Mouse (Mus musculus) c-Kit-negative CD71-positive TER-119-positive erythroid progenitor cells, embryonic 14.5 days (primary cell): ENCODE measurements around the gene Gm14597.
"Not testable (repeated sequence)": the region's sequence is repeated elsewhere in the genome, so short reads cannot be mapped to it uniquely, and the experiment has no call there.

Experiments
- DNase-seq: peaks from one replicate; pipeline ENCODE4 v3.0.0-alpha.2; 2013; ENCODE audit warnings: low read depth, low spot score

The Gm14597 gene

GRCm38 (mm10) chrX:53608879-53609278, at the start of gene Gm14597:
TSS of gene Gm14597 (minus strand) at chrX:53608979.
- not testable (repeated sequence) for DNase-seq

GRCm38 (mm10) chrX:53652917-53653316, 44.1 kb upstream of the Gm14597 start:
- not testable (repeated sequence) for DNase-seq

- no peak for DNase-seq
Observed at GRCm38 (mm10) chrX:53645885-53646284, 37.1 kb upstream of the Gm14597 start.

- DNase-seq = peak; percentile 1
Observed at GRCm38 (mm10) chrX:53642980-53643961, 34.5 kb upstream of the Gm14597 start, which contains the start of gene Rtl8a. TSS of gene Rtl8a (minus strand) at chrX:53643682.

GRCm38 (mm10) chrX:53642604-53642979, 33.8 kb upstream of the Gm14597 start:
- DNase-seq = not testable (repeated sequence)

GRCm38 (mm10) chrX:53638107-53638506, 29.3 kb upstream of the Gm14597 start:
- DNase-seq = not testable (repeated sequence)

- DNase-seq = not testable (repeated sequence)
Observed at GRCm38 (mm10) chrX:53611395-53611794, 2.6 kb upstream of the Gm14597 start.

- peak; percentile 6 for DNase-seq
Observed at GRCm38 (mm10) chrX:53610571-53610970, 1.8 kb upstream of the Gm14597 start.

- no peak for DNase-seq
Observed at GRCm38 (mm10) chrX:53608122-53608813, 511 bp downstream of the Gm14597 start.

- DNase-seq = no peak
Observed at GRCm38 (mm10) chrX:53607242-53608121, 1.3 kb downstream of the Gm14597 start, which contains the start of gene Rtl8c. TSS of gene Rtl8c (plus strand) at chrX:53608032.

- not testable (repeated sequence) for DNase-seq
Observed at GRCm38 (mm10) chrX:53606176-53606575, 2.6 kb downstream of the Gm14597 start.

- not testable (repeated sequence) for DNase-seq
Observed at GRCm38 (mm10) chrX:53599993-53600392, 8.8 kb downstream of the Gm14597 start.

- not testable (repeated sequence) for DNase-seq
Observed at GRCm38 (mm10) chrX:53583404-53583803, 25.4 kb downstream of the Gm14597 start.

- DNase-seq = not testable (repeated sequence)
Observed at GRCm38 (mm10) chrX:53581407-53581806, 27.4 kb downstream of the Gm14597 start.

- DNase-seq = no peak
Observed at GRCm38 (mm10) chrX:53579311-53579710, 29.5 kb downstream of the Gm14597 start.
